ENCODE assay signal across 8 mouse cellular contexts in genomic region chr7:16295321-16295900, GRCm38 (mm10). TPM values are rescaled to one million over a fixed set of nuclear protein-coding genes. Genes with fewer than 3 reads are reported as not detected.
DNase-seq lines count a peak whose midpoint lies in the region; ATAC-seq and TF ChIP-seq lines count a peak whose summit lies in the region.

No protein-coding gene starts in this region.

- H3K9ac ChIP-seq in ES-E14 (ENCODE audit: insufficient read depth, low read depth, low read length, poor library complexity, severe bottlenecking), result peak overlapping the region; percentile 72
- peak overlapping the region; percentile 60 for H3K9ac ChIP-seq in forebrain, embryonic 14.5 days (ENCODE audit: low read length)
- peak overlapping the region; percentile 38 for H3K9ac ChIP-seq in lung, embryonic 14.5 days
- peak overlapping the region; percentile 50 for H3K9ac ChIP-seq in neural tube, embryonic 15.5 days (replicated peaks)

- H3K36me3 ChIP-seq in ES-E14 (ENCODE audit: control insufficient read depth, insufficient read depth, low read length, poor library complexity, severe bottlenecking), result no peaks in the 10 kb centered on the region
- no peaks in the 10 kb centered on the region for H3K36me3 ChIP-seq in forebrain, embryonic 14.5 days (ENCODE audit: control insufficient read depth, insufficient read depth, low read length)
- H3K36me3 ChIP-seq in lung, embryonic 14.5 days (ENCODE audit: insufficient read depth), result no peaks in the 10 kb centered on the region
- no peaks in the 10 kb centered on the region for H3K36me3 ChIP-seq in neural tube, embryonic 15.5 days
- no peaks in the 10 kb centered on the region for H3K36me3 ChIP-seq in thymus, adult 2 months (ENCODE audit: control insufficient read depth, insufficient read depth, low read length)

- peak overlapping the region; percentile 91 for H3K27ac ChIP-seq in ES-E14 (ENCODE audit: insufficient read depth, low read depth, low read length, poor library complexity, severe bottlenecking)
- peak overlapping the region; percentile 78 for H3K27ac ChIP-seq in forebrain, embryonic 14.5 days (ENCODE audit: low read depth, low read length)
- peak overlapping the region; percentile 78 for H3K27ac ChIP-seq in lung, embryonic 14.5 days (ENCODE audit: low read depth)
- peak overlapping the region; percentile 87 for H3K27ac ChIP-seq in neural tube, embryonic 15.5 days (replicated peaks)
- H3K27ac ChIP-seq in thymus, adult 2 months (ENCODE audit: control insufficient read depth, insufficient read depth, low read length), result peak overlapping the region; percentile 89

- H3K9me3 ChIP-seq in ES-E14 (ENCODE audit: control insufficient read depth, insufficient read depth, low read depth, low read length), result no peaks in the 10 kb centered on the region
- H3K9me3 ChIP-seq in forebrain, embryonic 14.5 days (replicated peaks; ENCODE audit: control insufficient read depth, low read length), result no peaks in the 10 kb centered on the region
- no peaks in the 10 kb centered on the region for H3K9me3 ChIP-seq in lung, embryonic 14.5 days (ENCODE audit: low read depth, low read length)
- H3K9me3 ChIP-seq in neural tube, embryonic 15.5 days (replicated peaks), result no peaks in the 10 kb centered on the region

- in situ Hi-C loops in ES-E14 (cut with MboI; ENCODE audit: low sequenced_read_pairs in 2 of 2, unreplicated experiment in 2 of 2), result no loop called here

- peak; percentile 61 for TF ChIP-seq POLR2A in thymus, adult 2 months (IDR thresholded peaks at IDR 0.05; ENCODE audit: control insufficient read depth, extremely low read depth, insufficient read depth, low read length, poor library complexity)

- H3K4me1 ChIP-seq in ES-E14 (ENCODE audit: control insufficient read depth in 2 of 2, insufficient read depth in 2 of 2, low read length in 2 of 2, poor library complexity in 1 of 2), result peaks cover 0 to 17% of the 10 kb centered on the region in 2 experiments; a peak in 2 of 4 replicates
- H3K4me1 ChIP-seq in forebrain, embryonic 14.5 days (ENCODE audit: control insufficient read depth, insufficient read depth, low read length), result peaks cover 6% of the 10 kb centered on the region; the same call in 1 of the 2 replicates
- H3K4me1 ChIP-seq in lung, embryonic 14.5 days (ENCODE audit: insufficient read depth), result no peaks in the 10 kb centered on the region
- peaks cover 48% of the 10 kb centered on the region for H3K4me1 ChIP-seq in neural tube, embryonic 15.5 days
- H3K4me1 ChIP-seq in thymus, adult 2 months (replicated peaks; ENCODE audit: control insufficient read depth, insufficient read depth, low read length), result peaks cover 22% of the 10 kb centered on the region

- ATAC-seq in forebrain, embryonic 14.5 days, result peak; percentile 49
- peak; percentile 53 for ATAC-seq in lung, embryonic 14.5 days (ENCODE audit: insufficient read depth)
- peak; percentile 46 for ATAC-seq in neural tube, embryonic 15.5 days (ENCODE audit: low FRiP score)

- H3K4me3 ChIP-seq in ES-E14 (ENCODE audit: insufficient read depth in 1 of 2, low read depth in 1 of 2, low read length in 2 of 2, poor library complexity in 1 of 2, severe bottlenecking in 1 of 2), result peak overlapping the region; percentile 48 to 73
- H3K4me3 ChIP-seq in forebrain, embryonic 14.5 days (ENCODE audit: low read depth, low read length), result peak overlapping the region; percentile 45
- H3K4me3 ChIP-seq in lung, embryonic 14.5 days (ENCODE audit: low read depth, low read length), result peak overlapping the region; percentile 38
- peak overlapping the region; percentile 52 for H3K4me3 ChIP-seq in neural tube, embryonic 15.5 days (replicated peaks)
- peak overlapping the region; percentile 68 for H3K4me3 ChIP-seq in thymus, adult 2 months (ENCODE audit: control insufficient read depth, insufficient read depth, low read length)

- no peak for TF ChIP-seq CTCF in lung, embryonic 14.5 days (IDR thresholded peaks at IDR 0.05; ENCODE audit: low read depth)
- TF ChIP-seq CTCF in thymus, adult 2 months (IDR thresholded peaks at IDR 0.05; ENCODE audit: borderline replicate concordance, control insufficient read depth, extremely low read depth, insufficient read depth, low read length, poor library complexity), result peak; percentile 40; the same call in 1 of the 2 replicates

- 2% methylated on average over 40 of the region's 41 CpGs for WGBS in forebrain, embryonic 14.5 days
- 2% methylated on average over 40 of the region's 41 CpGs for WGBS in lung, embryonic 14.5 days
- WGBS in neural tube, embryonic 15.5 days, result 2% methylated on average over 41 of the region's 41 CpGs
- WGBS in thymus, adult 2 months, result 1% methylated on average over 37 of the region's 41 CpGs

- no peaks in the 10 kb centered on the region for H3K27me3 ChIP-seq in forebrain, embryonic 14.5 days (replicated peaks; ENCODE audit: control insufficient read depth, insufficient read depth, low read length)
- no peaks in the 10 kb centered on the region for H3K27me3 ChIP-seq in lung, embryonic 14.5 days (ENCODE audit: insufficient read depth, low read length)
- H3K27me3 ChIP-seq in neural tube, embryonic 15.5 days (replicated peaks), result no peaks in the 10 kb centered on the region
- no peaks in the 10 kb centered on the region for H3K27me3 ChIP-seq in thymus, adult 2 months (ENCODE audit: control insufficient read depth, insufficient read depth, low read length)

- peak overlapping the region; percentile 76 for H3K4me2 ChIP-seq in forebrain, embryonic 14.5 days (ENCODE audit: low read length)
- peak overlapping the region; percentile 73 for H3K4me2 ChIP-seq in lung, embryonic 14.5 days
- peak overlapping the region; percentile 97 for H3K4me2 ChIP-seq in neural tube, embryonic 15.5 days

- intact Hi-C loops in heart, postnatal 14 days (cut with DNase I), result loop anchor here (1.0 to 10.0 kb wide), 3 partner anchors 14 to 169 kb away; no protein-coding TSS in a partner anchor

- DNase-seq in ES-E14 (ENCODE audit: low read depth, low spot score), result peak; percentile 61
- peak; percentile 78 for DNase-seq in cerebellum, adult 11 months
- peak; percentile 84 for DNase-seq in forebrain, embryonic 14.5 days (ENCODE audit: low spot score)
- DNase-seq in heart, postnatal 14 days, result peak; percentile 82 to 84
- DNase-seq in layer of hippocampus, adult 11-12 months (ENCODE audit: low spot score), result peak; percentile 78
- DNase-seq in lung, embryonic 14.5 days, result peak; percentile 86
- peak; percentile 84 for DNase-seq in thymus, adult 2 months

TF ChIP-seq in ES-E14, 5 proteins besides CTCF, POLR2A, EP300 and RAD21:
- TF ChIP-seq ZNF384 (IDR thresholded peaks at IDR 0.05; ENCODE audit: low read depth, low read length), result no peak
- no peak for TF ChIP-seq ZC3H11A (IDR thresholded peaks at IDR 0.05; ENCODE audit: borderline replicate concordance, low read depth, low read length)
- TF ChIP-seq HCFC1 (IDR thresholded peaks at IDR 0.05; ENCODE audit: borderline replicate concordance, insufficient read depth, low read length), result no peak
- no peak for TF ChIP-seq CHD2 (IDR thresholded peaks at IDR 0.05; ENCODE audit: low read depth, low read length)
- no peak for TF ChIP-seq MAFK (IDR thresholded peaks at IDR 0.05; ENCODE audit: insufficient read depth, low read depth, low read length)

RNA-seq across cellular contexts. Expression of gene Ccdc9, which starts 8.8 kb away (rescaled TPM):
- total RNA-seq in ES-E14 (2012; rRNA removed), result 53.9 and 70.3 TPM in 2 replicates
- polyA plus RNA-seq in forebrain, embryonic 14.5 days (2014; fragmentation: Nextera tagmentation; extraction: Ambion mirVana), result 12.6 and 15.2 TPM in 2 replicates
- 10 to 100 TPM; 32.1 to 39.4 TPM for total RNA-seq in heart, postnatal 14 days (2021)
- 17.7 and 22.7 TPM in 2 replicates for polyA plus RNA-seq in lung, embryonic 14.5 days (2014; fragmentation: Nextera tagmentation; extraction: Ambion mirVana)
- 23.3 and 24.5 TPM in 2 replicates for polyA plus RNA-seq in neural tube, embryonic 15.5 days (2015; fragmentation: Nextera tagmentation; extraction: Ambion mirVana)
- polyA plus RNA-seq in thymus, adult 2 months (2012; rRNA removed), result 39.4 and 43.0 TPM in 2 replicates

RNA-seq across cellular contexts. Expression of gene Bbc3, which starts 12.8 kb away (rescaled TPM):
- total RNA-seq in ES-E14 (2012; rRNA removed), result 21.9 and 34.9 TPM in 2 replicates
- 10.6 and 11.0 TPM in 2 replicates for polyA plus RNA-seq in forebrain, embryonic 14.5 days (2014; fragmentation: Nextera tagmentation; extraction: Ambion mirVana)
- total RNA-seq in heart, postnatal 14 days (2021), result 1 to 10 TPM; 7.9 to 8.7 TPM
- 4.9 and 6.4 TPM in 2 replicates for polyA plus RNA-seq in lung, embryonic 14.5 days (2014; fragmentation: Nextera tagmentation; extraction: Ambion mirVana)
- polyA plus RNA-seq in neural tube, embryonic 15.5 days (2015; fragmentation: Nextera tagmentation; extraction: Ambion mirVana), result 25.4 and 27.5 TPM in 2 replicates
- 49.8 and 84.9 TPM in 2 replicates for polyA plus RNA-seq in thymus, adult 2 months (2012; rRNA removed)

RNA-seq across cellular contexts. Expression of gene Inafm1, which starts 22.0 kb away (rescaled TPM):
- total RNA-seq in ES-E14 (2012; rRNA removed), result 2.1 TPM in 2 replicates
- polyA plus RNA-seq in forebrain, embryonic 14.5 days (2014; fragmentation: Nextera tagmentation; extraction: Ambion mirVana), result 20.4 and 21.0 TPM in 2 replicates
- total RNA-seq in heart, postnatal 14 days (2021), result 10 to 100 TPM; 14.6 to 14.9 TPM
- polyA plus RNA-seq in lung, embryonic 14.5 days (2014; fragmentation: Nextera tagmentation; extraction: Ambion mirVana), result 14.3 and 14.5 TPM in 2 replicates
- 56.4 and 66.4 TPM in 2 replicates for polyA plus RNA-seq in neural tube, embryonic 15.5 days (2015; fragmentation: Nextera tagmentation; extraction: Ambion mirVana)
- polyA plus RNA-seq in thymus, adult 2 months (2012; rRNA removed), result 44.7 and 62.2 TPM in 2 replicates

RNA-seq across cellular contexts. Expression of gene C5ar1, which starts 36.1 kb away (rescaled TPM):
- total RNA-seq in ES-E14 (2012; rRNA removed), result not detected in 2 replicates
- polyA plus RNA-seq in forebrain, embryonic 14.5 days (2014; fragmentation: Nextera tagmentation; extraction: Ambion mirVana), result 0.89 and 1.3 TPM in 2 replicates
- total RNA-seq in heart, postnatal 14 days (2021), result 1 to 10 TPM; 5.2 to 5.8 TPM
- polyA plus RNA-seq in lung, embryonic 14.5 days (2014; fragmentation: Nextera tagmentation; extraction: Ambion mirVana), result 1.7 and 2.0 TPM in 2 replicates
- 1.7 and 2.7 TPM in 2 replicates for polyA plus RNA-seq in neural tube, embryonic 15.5 days (2015; fragmentation: Nextera tagmentation; extraction: Ambion mirVana)
- 3.2 and 4.1 TPM in 2 replicates for polyA plus RNA-seq in thymus, adult 2 months (2012; rRNA removed)

RNA-seq across cellular contexts. Expression of gene C5ar2, which starts 51.5 kb away (rescaled TPM):
- total RNA-seq in ES-E14 (2012; rRNA removed), result 0.05 and 0.13 TPM in 2 replicates
- polyA plus RNA-seq in forebrain, embryonic 14.5 days (2014; fragmentation: Nextera tagmentation; extraction: Ambion mirVana), result not detected in 2 replicates
- total RNA-seq in heart, postnatal 14 days (2021), result 1 to 10 TPM in 1 of 2 experiments, under 1 TPM in 1; 0.93 to 1.1 TPM
- 0.05 and 0.18 TPM in 2 replicates for polyA plus RNA-seq in lung, embryonic 14.5 days (2014; fragmentation: Nextera tagmentation; extraction: Ambion mirVana)
- polyA plus RNA-seq in neural tube, embryonic 15.5 days (2015; fragmentation: Nextera tagmentation; extraction: Ambion mirVana), result 0.10 and 0.22 TPM in 2 replicates
- 0.26 and 0.46 TPM in 2 replicates for polyA plus RNA-seq in thymus, adult 2 months (2012; rRNA removed)

Comparison
In these comparisons a context has a peak if more than half of its experiments do, and no peak if none do; other contexts are left out.
1. Peak in every context shown above with its lines: DNase-seq, ATAC-seq, H3K4me3 ChIP-seq and H3K27ac ChIP-seq.